In the genomic region with DNA sequence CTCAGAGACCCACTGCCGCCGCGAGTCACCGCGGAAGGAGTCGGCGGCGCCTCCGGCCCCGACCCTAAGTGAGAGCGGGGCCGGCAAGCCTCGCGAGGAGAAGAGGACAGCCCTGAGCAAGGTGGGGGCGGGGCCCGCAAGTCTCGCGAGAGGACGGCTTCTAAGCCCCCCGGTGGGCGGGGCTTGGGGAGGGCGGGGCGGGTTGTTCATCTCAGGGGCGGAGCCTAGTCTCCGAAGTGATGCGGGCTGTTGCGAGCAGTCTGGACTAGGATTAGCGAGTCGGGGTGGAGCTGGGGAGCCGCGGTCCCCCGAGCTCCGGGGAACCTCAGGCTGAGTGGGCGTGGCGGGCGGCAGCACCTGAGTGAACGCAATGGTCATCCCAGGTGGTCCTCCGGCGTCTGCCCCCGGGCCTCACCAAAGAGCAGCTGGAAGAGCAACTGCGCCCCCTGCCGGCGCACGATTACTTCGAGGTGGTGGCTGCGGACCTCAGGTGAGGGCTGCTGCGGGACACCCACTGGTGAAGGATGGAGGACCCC, we compare ENCODE assay signal across 8 mouse cellular contexts. TPM values are rescaled to one million over a fixed set of nuclear protein-coding genes. Genes with fewer than 3 reads are reported as not detected.
DNase-seq lines count a peak whose midpoint lies in the region; ATAC-seq and TF ChIP-seq lines count a peak whose summit lies in the region.

No protein-coding gene starts in this region.

- TF ChIP-seq EP300 in liver, postnatal 0 days (IDR thresholded peaks at IDR 0.05; ENCODE audit: low read depth), result peak; percentile 71; the same call in 1 of the 2 replicates

- peak overlapping the region; percentile 96 for H3K27ac ChIP-seq in forebrain, embryonic 13.5 days
- peak overlapping the region; percentile 97 for H3K27ac ChIP-seq in liver, postnatal 0 days (ENCODE audit: low read depth)
- H3K27ac ChIP-seq in neural tube, embryonic 14.5 days (ENCODE audit: low read depth, low read length), result peak overlapping the region; percentile 99

- H3K4me1 ChIP-seq in E14TG2a.4 (replicated peaks; ENCODE audit: low read depth, low read length), result peaks cover 19% of the 10 kb centered on the region
- peaks cover 13% of the 10 kb centered on the region for H3K4me1 ChIP-seq in forebrain, embryonic 13.5 days
- peaks cover 11% of the 10 kb centered on the region for H3K4me1 ChIP-seq in liver, postnatal 0 days (ENCODE audit: insufficient read depth)
- peaks cover 4% of the 10 kb centered on the region; the same call in 1 of the 2 replicates for H3K4me1 ChIP-seq in neural tube, embryonic 14.5 days (ENCODE audit: control insufficient read depth, insufficient read depth, low read length)

- peak overlapping the region; percentile 80 for H3K9ac ChIP-seq in forebrain, embryonic 13.5 days
- H3K9ac ChIP-seq in liver, postnatal 0 days (replicated peaks), result peak overlapping the region; percentile 85
- peak overlapping the region; percentile 94 for H3K9ac ChIP-seq in neural tube, embryonic 14.5 days (replicated peaks; ENCODE audit: low read depth, low read length)

- under 1% methylated on average over 31 of the region's 47 CpGs for WGBS in forebrain, embryonic 13.5 days
- WGBS in large intestine, adult 2 months, result under 1% methylated on average over 43 of the region's 47 CpGs
- 1% methylated on average over 45 of the region's 47 CpGs for WGBS in liver, postnatal 0 days (ENCODE audit: insufficient replicate concordance)
- under 1% methylated on average over 37 of the region's 47 CpGs for WGBS in neural tube, embryonic 14.5 days

- no peaks in the 10 kb centered on the region for H3K27me3 ChIP-seq in E14TG2a.4 (ENCODE audit: insufficient read depth, low read length)
- H3K27me3 ChIP-seq in forebrain, embryonic 13.5 days, result no peaks in the 10 kb centered on the region
- H3K27me3 ChIP-seq in liver, postnatal 0 days (ENCODE audit: insufficient read depth, low read length), result no peaks in the 10 kb centered on the region
- H3K27me3 ChIP-seq in neural tube, embryonic 14.5 days (ENCODE audit: control insufficient read depth, insufficient read depth, low read length), result no peaks in the 10 kb centered on the region

- peaks cover 43% of the 10 kb centered on the region for H3K36me3 ChIP-seq in E14TG2a.4 (ENCODE audit: insufficient read depth, low read length)
- peaks cover 28% of the 10 kb centered on the region for H3K36me3 ChIP-seq in forebrain, embryonic 13.5 days (ENCODE audit: poor library complexity, severe bottlenecking)
- H3K36me3 ChIP-seq in liver, postnatal 0 days (replicated peaks; ENCODE audit: insufficient read depth, low read length), result peaks cover 30% of the 10 kb centered on the region
- H3K36me3 ChIP-seq in neural tube, embryonic 14.5 days (ENCODE audit: control insufficient read depth, insufficient read depth, low read length), result peaks cover 13% of the 10 kb centered on the region; the same call in 1 of the 2 replicates

- H3K4me3 ChIP-seq in E14TG2a.4 (replicated peaks; ENCODE audit: low read length), result peak overlapping the region; percentile 89
- H3K4me3 ChIP-seq in forebrain, embryonic 13.5 days, result peak overlapping the region; percentile 65
- peak overlapping the region; percentile 73 for H3K4me3 ChIP-seq in liver, postnatal 0 days (ENCODE audit: low read depth, low read length)
- peak overlapping the region; percentile 65 for H3K4me3 ChIP-seq in neural tube, embryonic 14.5 days (ENCODE audit: low read depth, low read length)

- peak; percentile 97 for DNase-seq in c-Kit-positive CD71-positive TER-119-positive erythroid progenitor cells, embryonic 14.5 days (ENCODE audit: low spot score)
- peak; percentile 97 to 98 for DNase-seq in heart, postnatal 10 days
- peak; percentile 81 for DNase-seq in large intestine, adult 2 months (ENCODE audit: low read depth, low spot score)
- peak; percentile 99 for DNase-seq in liver, postnatal 0 days
- peak; percentile 100 for DNase-seq in testis, postnatal 10 days (ENCODE audit: low spot score)

- H3K4me2 ChIP-seq in forebrain, embryonic 13.5 days, result peak overlapping the region; percentile 80
- peak overlapping the region; percentile 79 for H3K4me2 ChIP-seq in liver, postnatal 0 days (ENCODE audit: low read depth, low read length)
- peak overlapping the region; percentile 93 for H3K4me2 ChIP-seq in neural tube, embryonic 14.5 days (ENCODE audit: low read depth, low read length)

- ATAC-seq in forebrain, embryonic 13.5 days, result peak; percentile 96
- ATAC-seq in liver, postnatal 0 days, result peak; percentile 95
- peak; percentile 96 for ATAC-seq in neural tube, embryonic 14.5 days (ENCODE audit: low read depth)

- intact Hi-C loops in heart, postnatal 10 days (cut with DNase I), result loop anchor here (1.0 to 5.0 kb wide), 2 partner anchors 28 to 86 kb away; no protein-coding TSS in a partner anchor

- peak; percentile 66 for TF ChIP-seq CTCF in E14TG2a.4 (conservative IDR thresholded peaks at IDR 0.05; ENCODE audit: low read length)
- peak; percentile 95 for TF ChIP-seq CTCF in liver, postnatal 0 days (IDR thresholded peaks at IDR 0.05; ENCODE audit: low read depth)

- no peaks in the 10 kb centered on the region for H3K9me3 ChIP-seq in E14TG2a.4 (ENCODE audit: low read length)
- H3K9me3 ChIP-seq in forebrain, embryonic 13.5 days (replicated peaks), result no peaks in the 10 kb centered on the region
- no peaks in the 10 kb centered on the region for H3K9me3 ChIP-seq in liver, postnatal 0 days (ENCODE audit: low read length)
- no peaks in the 10 kb centered on the region for H3K9me3 ChIP-seq in neural tube, embryonic 14.5 days (ENCODE audit: control insufficient read depth, low read length)

RNA-seq across cellular contexts. Expression of a gene that starts 0.4 kb away (rescaled TPM):
- 40.6 and 42.2 TPM in 2 replicates for polyA plus RNA-seq in forebrain, embryonic 13.5 days (2015; fragmentation: Nextera tagmentation; extraction: Ambion mirVana)
- 10 to 100 TPM; 14.0 to 15.0 TPM for total RNA-seq in heart, postnatal 10 days (2021)
- 5.4 and 7.0 TPM in 2 replicates for polyA plus RNA-seq in large intestine, adult 2 months (2012; rRNA removed)
- polyA plus RNA-seq in liver, postnatal 0 days (2015; fragmentation: Nextera tagmentation; extraction: Ambion mirVana), result 15.1 and 16.8 TPM in 2 replicates
- 38.8 and 46.9 TPM in 2 replicates for polyA plus RNA-seq in neural tube, embryonic 14.5 days (2014; fragmentation: Nextera tagmentation; extraction: Ambion mirVana)

RNA-seq across cellular contexts. Expression of a gene that starts 28.4 kb away (rescaled TPM):
- 191 and 206 TPM in 2 replicates for polyA plus RNA-seq in forebrain, embryonic 13.5 days (2015; fragmentation: Nextera tagmentation; extraction: Ambion mirVana)
- 10 to 100 TPM; 40.6 to 43.1 TPM for total RNA-seq in heart, postnatal 10 days (2021)
- polyA plus RNA-seq in large intestine, adult 2 months (2012; rRNA removed), result 20.7 and 25.2 TPM in 2 replicates
- polyA plus RNA-seq in liver, postnatal 0 days (2015; fragmentation: Nextera tagmentation; extraction: Ambion mirVana), result 24.6 and 27.3 TPM in 2 replicates
- polyA plus RNA-seq in neural tube, embryonic 14.5 days (2014; fragmentation: Nextera tagmentation; extraction: Ambion mirVana), result 150 and 179 TPM in 2 replicates

RNA-seq across cellular contexts. Expression of a gene that starts 52.4 kb away (rescaled TPM):
- polyA plus RNA-seq in forebrain, embryonic 13.5 days (2015; fragmentation: Nextera tagmentation; extraction: Ambion mirVana), result not detected in 2 replicates
- not detected for total RNA-seq in heart, postnatal 10 days (2021)
- polyA plus RNA-seq in large intestine, adult 2 months (2012; rRNA removed), result not detected in 2 replicates
- polyA plus RNA-seq in liver, postnatal 0 days (2015; fragmentation: Nextera tagmentation; extraction: Ambion mirVana), result not detected in 2 replicates
- polyA plus RNA-seq in neural tube, embryonic 14.5 days (2014; fragmentation: Nextera tagmentation; extraction: Ambion mirVana), result not detected in 2 replicates

Comparison
In these comparisons a context has a peak if more than half of its experiments do, and no peak if none do; other contexts are left out.
1. Peak in every context shown above with its lines: DNase-seq, ATAC-seq, H3K4me3 ChIP-seq and H3K27ac ChIP-seq.